Mouse (Mus musculus): ENCODE measurements around the gene Gm13078. TPM values are rescaled to one million over a fixed set of nuclear protein-coding genes. Genes with fewer than 3 reads are reported as not detected.

Gm13078 gene
- not detected in 2 replicates for polyA plus RNA-seq (2012; rRNA removed)

DNA sequence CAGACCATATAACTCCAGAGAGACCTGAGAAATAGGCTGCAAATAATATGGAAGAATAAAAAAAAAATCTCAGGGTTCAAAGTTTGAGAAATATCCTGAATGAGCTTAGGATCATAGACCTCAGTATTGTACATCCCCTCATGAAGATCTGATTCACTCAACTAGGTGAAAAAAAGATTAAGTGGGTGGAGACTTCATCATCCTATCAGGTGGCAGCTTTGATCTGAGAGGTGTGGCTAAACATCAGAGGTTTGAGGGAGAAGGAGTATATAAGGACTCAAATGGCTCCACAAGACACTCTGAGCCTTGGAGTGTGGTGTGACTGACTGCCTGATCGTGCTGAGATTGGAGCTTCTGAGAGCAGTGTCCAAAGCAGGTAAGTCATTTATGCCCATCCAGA, at the start of gene Gm13078:
Gene Gm13078, plus strand, starts transcription at position 301 of the 400 bp plus-strand sequence.

DNA sequence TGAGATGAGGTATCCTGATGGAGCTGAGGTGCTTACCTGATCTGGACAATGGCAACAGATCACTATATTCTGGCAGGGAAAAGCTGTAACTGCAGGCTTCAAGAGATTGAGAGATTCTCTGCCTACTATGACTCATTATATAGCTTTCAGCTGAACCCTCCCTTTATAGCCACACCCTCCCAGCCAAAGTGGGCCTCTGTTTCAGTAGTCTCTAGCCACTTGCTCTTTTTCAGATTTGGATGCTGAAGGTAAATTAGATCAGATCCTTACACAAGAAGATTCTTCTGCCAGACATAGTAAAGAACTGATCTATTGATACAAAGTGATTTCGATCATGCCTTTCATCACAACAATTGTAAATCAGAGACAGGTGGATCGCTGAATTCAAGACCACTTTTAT, 16.6 kb upstream of the Gm13078 start, which contains the start of gene Gm13089:
Gene Gm13089, minus strand, starts transcription at position 101 of the 400 bp plus-strand sequence.

Other genes starting within 250 kb of the Gm13078 start
- gene Gm13043, start 208.1 kb upstream of the Gm13078 start, polyA plus RNA-seq (2012; rRNA removed) = not detected in 2 replicates
- gene Gm13040, start 183.5 kb upstream of the Gm13078 start, polyA plus RNA-seq (2012; rRNA removed) = not detected in 2 replicates
- gene BC080695, start 167.8 kb upstream of the Gm13078 start, polyA plus RNA-seq (2012; rRNA removed) = not detected in 2 replicates
- not detected in 2 replicates for gene Gm13057, start 167.7 kb upstream of the Gm13078 start, polyA plus RNA-seq (2012; rRNA removed)
- gene Gm13083, start 104.5 kb upstream of the Gm13078 start, polyA plus RNA-seq (2012; rRNA removed) = not detected in 2 replicates
- gene Gm13088, start 62.2 kb upstream of the Gm13078 start, polyA plus RNA-seq (2012; rRNA removed) = not detected in 2 replicates
- gene Gm13089, start 16.7 kb upstream of the Gm13078 start, polyA plus RNA-seq (2012; rRNA removed) = not detected in 2 replicates
- gene Gm13023, start 69.9 kb downstream of the Gm13078 start, polyA plus RNA-seq (2012; rRNA removed) = not detected in 2 replicates
- not detected in 2 replicates for gene Gm13084, start 96.6 kb downstream of the Gm13078 start, polyA plus RNA-seq (2012; rRNA removed)
- not detected in 2 replicates for gene Gm13103, start 127.0 kb downstream of the Gm13078 start, polyA plus RNA-seq (2012; rRNA removed)
- not detected in 2 replicates for gene Pramef6, start 180.9 kb downstream of the Gm13078 start, polyA plus RNA-seq (2012; rRNA removed)
- gene Pramef25, start 231.6 kb downstream of the Gm13078 start, polyA plus RNA-seq (2012; rRNA removed) = not detected in 2 replicates
- gene Gm13101, start 247.5 kb downstream of the Gm13078 start, polyA plus RNA-seq (2012; rRNA removed) = not detected in 2 replicates

Data from stomach, adult 2 months (tissue).